Mouse (Mus musculus): Measurements from ENCODE around the gene Rassf2. TPM values are rescaled to one million over a fixed set of nuclear protein-coding genes. Genes with fewer than 3 reads are reported as not detected.
A peak's percentile ranks its signal among the peaks of the same experiment; 100 is the strongest.

Gene Rassf2
- total and polyA plus RNA-seq, 2 experiments from 2014 or later, result 16.7 to 37.8 TPM

DNA sequence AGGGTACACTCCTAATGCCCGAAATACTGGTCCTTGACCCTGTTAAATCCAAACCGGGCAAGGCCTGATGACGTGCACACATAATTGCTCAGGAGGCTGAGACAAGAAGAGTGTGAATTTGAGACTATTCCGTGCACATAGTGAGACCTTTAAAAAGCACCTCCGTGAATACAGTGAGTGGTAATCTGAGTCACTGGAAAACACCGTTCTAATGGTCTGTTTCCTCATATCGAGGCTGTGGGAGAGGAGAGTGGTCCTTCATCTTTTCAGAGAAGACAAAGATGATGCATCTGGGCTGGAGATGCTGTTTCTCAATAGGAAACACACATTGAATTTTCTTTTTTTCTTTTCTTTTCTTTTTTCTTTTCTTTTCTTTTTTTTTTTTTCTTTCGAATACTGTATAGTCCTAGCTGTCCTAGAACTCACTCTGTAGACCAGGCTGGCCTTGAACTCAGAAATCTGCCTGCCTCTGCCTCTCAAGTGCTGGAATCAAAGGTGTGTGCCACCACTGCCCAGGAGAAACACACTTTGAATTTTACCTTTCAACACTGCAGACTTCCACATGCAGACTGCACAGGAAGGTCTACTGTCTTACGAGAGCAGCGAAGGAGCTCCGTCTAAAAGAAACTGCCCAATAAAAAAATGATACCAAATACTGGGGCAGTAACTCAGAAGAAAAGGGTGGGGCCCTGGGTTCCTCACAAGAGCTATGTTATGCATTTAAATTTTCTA lies 1.5 kb upstream of the Rassf2 start:
- WGBS, result 54% methylated on average over 11 of the region's 11 CpGs
- Histone ChIP-seq H3K4me1 (ENCODE audit: insufficient read depth, low read length) (peaks cover 8% of the 10 kb centered on the region; the same call in 1 of the 2 replicates), H3K27me3 (ENCODE audit: insufficient read depth, low read length) (no peaks in the 10 kb centered on the region), H3K36me3 (ENCODE audit: insufficient read depth, low read length) (no peaks in the 10 kb centered on the region), H3K4me2 (ENCODE audit: low read depth, low read length, poor library complexity, severe bottlenecking) (peak overlapping the region; percentile 93), H3K9ac (replicated peaks; ENCODE audit: low read length, poor library complexity, severe bottlenecking) (no peak overlapping the region; the same call in 1 of the 2 replicates), H3K4me3 (ENCODE audit: low read depth, low read length) (peak overlapping the region; percentile 54; the same call in 1 of the 2 replicates), H3K27ac (ENCODE audit: low read depth, low read length) (peak overlapping the region; percentile 87), H3K9me3 (ENCODE audit: low read length) (no peaks in the 10 kb centered on the region)
- no peak for DNase-seq (ENCODE audit: low spot score)
- no peak for ATAC-seq (ENCODE audit: low FRiP score)
- no peak for TF ChIP-seq CTCF (IDR thresholded peaks at IDR 0.05)

DNA sequence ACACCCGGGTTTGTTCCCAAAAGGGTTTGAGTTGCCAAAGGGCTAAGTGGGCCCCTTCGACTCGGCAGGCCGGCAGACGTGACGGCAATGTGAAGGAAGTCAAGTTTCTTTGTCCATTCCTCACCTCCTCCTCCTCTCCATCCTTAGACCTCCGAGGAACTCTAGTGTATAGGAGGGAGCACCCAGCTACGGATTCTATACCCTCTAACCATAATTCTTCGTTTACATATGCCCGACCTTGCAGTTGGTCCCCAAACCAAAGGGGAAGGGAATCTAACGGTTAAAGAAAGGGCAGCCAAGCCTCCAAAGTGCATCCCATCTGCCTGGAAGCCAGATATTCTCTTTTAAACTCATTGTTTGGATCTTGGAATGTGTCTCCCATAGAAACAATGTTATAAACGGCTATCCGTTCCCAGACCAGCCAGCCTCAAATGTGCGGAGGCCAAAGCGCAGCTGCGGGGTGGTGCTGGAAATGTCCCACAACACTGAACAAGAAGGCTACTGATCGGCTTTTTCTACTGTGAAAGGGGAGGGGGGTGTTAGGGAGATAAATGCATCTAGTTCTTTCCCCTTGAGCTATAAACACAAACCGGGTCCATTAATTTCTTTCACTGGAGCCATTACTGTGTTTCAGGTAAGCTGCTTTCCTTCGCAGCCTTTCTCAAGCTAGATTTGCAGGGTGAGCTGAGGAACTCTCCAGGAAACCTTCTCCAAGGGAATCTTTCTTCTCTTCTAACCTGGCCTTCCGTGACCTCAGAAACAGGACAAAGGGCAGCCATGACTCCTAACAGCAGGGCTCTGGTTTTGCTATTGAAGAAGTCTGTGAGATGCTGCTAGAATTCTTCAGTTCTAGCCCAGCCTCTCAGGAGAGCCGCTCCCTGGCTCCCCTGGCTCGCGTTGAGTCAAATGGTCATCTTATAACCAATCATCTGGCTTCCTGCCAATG lies 633 bp upstream of the Rassf2 start:
- no peak for TF ChIP-seq CTCF (IDR thresholded peaks at IDR 0.05)
- Histone ChIP-seq H3K27me3 (ENCODE audit: insufficient read depth, low read length) (no peaks in the 10 kb centered on the region), H3K36me3 (ENCODE audit: insufficient read depth, low read length) (no peaks in the 10 kb centered on the region), H3K27ac (ENCODE audit: low read depth, low read length) (peak overlapping the region; percentile 87), H3K4me1 (ENCODE audit: insufficient read depth, low read length) (peaks cover 8% of the 10 kb centered on the region; the same call in 1 of the 2 replicates), H3K9ac (replicated peaks; ENCODE audit: low read length, poor library complexity, severe bottlenecking) (peak overlapping the region; percentile 68), H3K4me2 (ENCODE audit: low read depth, low read length, poor library complexity, severe bottlenecking) (peak overlapping the region; percentile 93), H3K4me3 (ENCODE audit: low read depth, low read length) (peak overlapping the region; percentile 54), H3K9me3 (ENCODE audit: low read length) (no peaks in the 10 kb centered on the region)
- ATAC-seq (ENCODE audit: low FRiP score) (peak; percentile 31; the same call in 1 of the 2 replicates), DNase-seq (ENCODE audit: low spot score) (peak; percentile 71)
- 3% methylated on average over 23 of the region's 23 CpGs for WGBS

DNA sequence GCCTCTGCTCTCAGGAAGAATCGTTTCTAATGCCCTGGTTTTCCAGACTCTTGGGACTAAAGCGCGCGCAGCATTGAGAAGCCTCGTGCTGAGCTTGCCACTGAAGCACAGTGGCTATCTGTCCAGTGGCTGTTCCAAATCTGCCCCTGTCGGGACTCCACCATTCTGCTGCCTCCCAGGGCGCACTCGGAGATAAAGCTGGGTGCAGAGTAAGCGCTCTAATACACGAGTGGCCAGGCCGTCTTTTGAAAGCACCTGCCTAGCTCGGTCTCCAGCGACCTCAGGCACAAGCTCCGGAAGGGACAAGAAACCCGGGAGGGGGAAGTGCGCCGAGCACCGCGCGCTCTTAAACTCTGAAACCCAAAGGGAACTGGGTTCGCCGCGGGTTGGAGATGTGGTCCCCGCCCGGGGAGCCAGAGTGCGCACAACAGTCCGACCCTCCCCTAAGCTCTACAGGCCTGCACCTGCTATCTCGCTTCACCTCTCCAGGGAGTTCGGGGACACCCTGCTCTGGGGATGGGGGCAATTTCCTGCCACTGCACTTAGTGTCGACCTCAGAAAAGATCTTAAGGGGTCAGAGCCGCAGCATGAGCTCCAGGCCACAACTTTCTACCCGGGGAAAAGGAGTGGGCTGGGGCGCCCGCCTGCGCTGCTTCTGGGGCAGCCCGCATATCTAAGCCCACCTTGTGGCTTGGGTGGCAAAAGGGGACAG lies 1.0 kb downstream of the Rassf2 start:
- H3K27me3 ChIP-seq (ENCODE audit: insufficient read depth, low read length), result no peaks in the 10 kb centered on the region
- H3K4me2 ChIP-seq (ENCODE audit: low read depth, low read length, poor library complexity, severe bottlenecking), result peak overlapping the region; percentile 93
- no peak for TF ChIP-seq CTCF (IDR thresholded peaks at IDR 0.05)
- H3K9ac ChIP-seq (replicated peaks; ENCODE audit: low read length, poor library complexity, severe bottlenecking), result peak overlapping the region; percentile 68
- H3K36me3 ChIP-seq (ENCODE audit: insufficient read depth, low read length), result no peaks in the 10 kb centered on the region
- ATAC-seq (ENCODE audit: low FRiP score) (peak; percentile 28), DNase-seq (ENCODE audit: low spot score) (peak; percentile 29)
- H3K9me3 ChIP-seq (ENCODE audit: low read length), result no peaks in the 10 kb centered on the region
- under 1% methylated on average over 36 of the region's 36 CpGs for whole genome bisulfite sequencing
- H3K4me1 ChIP-seq (ENCODE audit: insufficient read depth, low read length), result peaks cover 8% of the 10 kb centered on the region; the same call in 1 of the 2 replicates
- peak overlapping the region; percentile 54 for H3K4me3 ChIP-seq (ENCODE audit: low read depth, low read length)
- peak overlapping the region; percentile 87 for H3K27ac ChIP-seq (ENCODE audit: low read depth, low read length)

DNA sequence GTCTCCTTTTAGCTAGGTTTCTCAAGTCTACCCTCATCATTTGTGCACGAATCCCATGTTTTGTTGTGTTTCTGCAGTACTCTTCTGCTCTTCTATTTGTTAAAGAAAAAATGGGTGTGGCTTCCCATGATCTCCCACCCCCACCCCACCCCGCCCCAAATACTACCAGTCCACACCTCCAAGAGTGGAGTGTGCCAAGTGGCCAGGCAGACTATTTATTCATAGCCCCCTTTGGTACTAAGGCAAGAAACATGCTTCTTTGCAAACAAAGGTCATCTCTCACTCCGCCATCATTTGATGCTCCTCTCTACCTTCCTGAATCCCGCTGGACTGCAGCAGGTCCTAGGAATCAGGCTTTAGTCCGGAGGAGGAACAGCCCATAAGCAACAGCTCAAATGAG lies 2.0 kb downstream of the Rassf2 start:
- Histone ChIP-seq H3K4me3 (ENCODE audit: low read depth, low read length) (peak overlapping the region; percentile 54), H3K9ac (replicated peaks; ENCODE audit: low read length, poor library complexity, severe bottlenecking) (peak overlapping the region; percentile 68), H3K36me3 (ENCODE audit: insufficient read depth, low read length) (no peaks in the 10 kb centered on the region), H3K4me2 (ENCODE audit: low read depth, low read length, poor library complexity, severe bottlenecking) (peak overlapping the region; percentile 93), H3K27me3 (ENCODE audit: insufficient read depth, low read length) (no peaks in the 10 kb centered on the region), H3K27ac (ENCODE audit: low read depth, low read length) (no peak overlapping the region), H3K9me3 (ENCODE audit: low read length) (no peaks in the 10 kb centered on the region), H3K4me1 (ENCODE audit: insufficient read depth, low read length) (peaks cover 8% of the 10 kb centered on the region; the same call in 1 of the 2 replicates)
- ATAC-seq (ENCODE audit: low FRiP score) (no peak), DNase-seq (ENCODE audit: low spot score) (no peak)
- WGBS, result 26% methylated on average over 5 of the region's 5 CpGs
- no peak for TF ChIP-seq CTCF (IDR thresholded peaks at IDR 0.05)

DNA sequence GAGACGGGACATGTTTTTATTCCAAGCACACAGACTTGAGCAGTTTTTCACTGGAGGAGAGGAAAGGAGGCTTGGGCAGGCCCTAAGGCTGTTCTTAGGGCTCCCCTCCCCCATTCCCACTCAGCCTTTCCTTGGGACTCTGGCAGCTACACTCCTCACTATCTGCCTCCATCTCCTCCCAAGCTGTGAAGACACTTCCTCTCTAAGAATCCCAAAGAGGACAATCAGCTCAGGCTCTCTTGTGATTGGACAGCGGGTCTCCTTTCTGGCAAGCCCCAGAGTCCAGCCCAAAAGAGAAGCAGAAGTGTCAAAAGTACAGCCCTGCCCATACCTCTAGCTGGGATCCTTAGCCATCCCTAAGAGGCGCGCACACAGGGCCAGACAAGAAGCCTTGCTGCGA lies 2.7 kb downstream of the Rassf2 start:
- TF ChIP-seq CTCF (IDR thresholded peaks at IDR 0.05), result no peak
- 71% methylated on average over 5 of the region's 5 CpGs for WGBS
- DNase-seq (ENCODE audit: low spot score) (no peak), ATAC-seq (ENCODE audit: low FRiP score) (no peak)
- Histone ChIP-seq H3K9me3 (ENCODE audit: low read length) (no peaks in the 10 kb centered on the region), H3K36me3 (ENCODE audit: insufficient read depth, low read length) (no peaks in the 10 kb centered on the region), H3K9ac (replicated peaks; ENCODE audit: low read length, poor library complexity, severe bottlenecking) (no peak overlapping the region), H3K4me1 (ENCODE audit: insufficient read depth, low read length) (peaks cover 8% of the 10 kb centered on the region; the same call in 1 of the 2 replicates), H3K27me3 (ENCODE audit: insufficient read depth, low read length) (no peaks in the 10 kb centered on the region), H3K4me2 (ENCODE audit: low read depth, low read length, poor library complexity, severe bottlenecking) (peak overlapping the region; percentile 93; the same call in 1 of the 2 replicates), H3K27ac (ENCODE audit: low read depth, low read length) (no peak overlapping the region), H3K4me3 (ENCODE audit: low read depth, low read length) (peak overlapping the region; percentile 3; the same call in 1 of the 2 replicates)

Data from midbrain, postnatal 0 days (tissue).